Mouse (Mus musculus) forebrain, embryonic 12.5 days (tissue): ENCODE data around the gene Gde1. TPM values are rescaled to one million over a fixed set of nuclear protein-coding genes. Genes with fewer than 3 reads are reported as not detected.

ENCODE experiments used
- ATAC-seq: fragments of 200-750 bp; cut with Nextera tagmentation; 2 replicates; pipeline ENCODE4 v1.8.0; 2017; ENCODE audit warnings: moderate TSS enrichment; ENCODE audit not compliant: low FRiP score
- H3K27ac ChIP-seq: fragments of 300-500 bp; sonication (generic); 2 replicates; pipeline ENCODE4 v1.5.1; 2016; ENCODE audit warnings: mild to moderate bottlenecking
- H3K27me3 ChIP-seq: fragments of 300-500 bp; sonication (generic); 2 replicates; pipeline ENCODE4 v1.6.1; 2016; ENCODE audit warnings: mild to moderate bottlenecking
- H3K36me3 ChIP-seq: fragments of 300-500 bp; sonication (generic); replicated peaks from 2 replicates; pipeline ENCODE4 v1.6.1; 2016; ENCODE audit warnings: mild to moderate bottlenecking
- H3K4me1 ChIP-seq: fragments of 300-500 bp; sonication (generic); 2 replicates; pipeline ENCODE4 v1.6.1; 2016
- H3K4me2 ChIP-seq: fragments of 300-500 bp; sonication (generic); 2 replicates; pipeline ENCODE4 v1.6.1; 2016; ENCODE audit warnings: mild to moderate bottlenecking, moderate library complexity
- H3K4me3 ChIP-seq: fragments of 300-500 bp; sonication (generic); replicated peaks from 2 replicates; pipeline ENCODE4 v1.5.1; 2016; ENCODE audit warnings: mild to moderate bottlenecking
- H3K9ac ChIP-seq: fragments of 300-500 bp; sonication (generic); 2 replicates; pipeline ENCODE4 v1.6.1; 2016; ENCODE audit warnings: mild to moderate bottlenecking
- H3K9me3 ChIP-seq: fragments of 300-500 bp; sonication (generic); 2 replicates; pipeline ENCODE4 v1.6.1; 2016
- WGBS: fragments of 180-500 bp; shearing (Covaris S2); methylation state at CpG from one replicate; pipeline ENCODE4 v1.1.7; 2016; 5-methylcytosine and 5-hydroxymethylcytosine counted together
- polyA plus RNA-seq: library from polyadenylated mRNA; unstranded; fragments of >200 nt; fragmentation: Nextera tagmentation; extraction: Ambion mirVana; gene quantifications from 2 replicates; pipeline ENCODE4 v1.2.1, GENCODE M21; 2016

The Gde1 gene
- polyA plus RNA-seq, 1 experiment from 2014 or later: 98.5 TPM

DNA sequence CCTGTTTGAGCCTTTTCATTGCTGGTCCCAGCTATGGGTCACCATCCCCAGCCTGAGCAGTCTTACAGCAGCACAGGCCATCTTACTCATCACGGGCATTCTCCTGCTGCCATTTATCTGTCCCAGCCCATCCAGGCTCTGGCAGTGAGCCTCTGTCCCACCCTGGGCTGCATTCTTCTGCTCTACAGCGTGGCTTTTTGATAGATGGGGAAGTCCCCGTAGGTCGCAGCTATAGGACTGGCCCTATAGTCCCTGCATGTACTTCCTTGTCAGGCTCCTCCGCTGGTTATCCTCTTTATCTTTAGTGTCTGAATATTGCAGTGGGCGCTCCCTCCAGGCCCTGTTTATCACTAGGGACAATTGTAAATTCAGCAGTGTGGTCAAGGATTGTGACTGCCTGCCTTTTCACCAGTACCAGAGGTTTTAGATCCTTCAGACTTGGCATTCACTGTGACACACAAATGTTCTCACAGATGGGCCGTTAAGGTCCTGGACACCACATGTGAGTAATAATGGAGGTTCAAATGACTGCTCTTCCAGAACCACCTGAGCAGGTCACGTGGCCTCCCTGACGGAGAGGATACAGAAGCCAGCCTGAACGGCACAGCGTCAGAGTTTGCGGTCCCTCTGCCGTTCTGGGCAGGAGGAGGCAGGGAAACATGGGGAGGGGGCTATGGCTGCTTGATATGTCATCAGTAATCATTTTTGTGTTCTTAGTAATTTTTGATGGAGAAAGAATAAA, 23.4 kb upstream of the Gde1 start:
- no peak overlapping the region for H3K4me3 ChIP-seq
- H3K4me1 ChIP-seq: no peaks in the 10 kb centered on the region
- no peak overlapping the region for H3K4me2 ChIP-seq
- no peak overlapping the region for H3K27ac ChIP-seq
- ATAC-seq: no peak
- H3K9me3 ChIP-seq: no peaks in the 10 kb centered on the region
- WGBS: 91% methylated on average over 13 of the region's 13 CpGs
- no peaks in the 10 kb centered on the region for H3K27me3 ChIP-seq
- H3K36me3 ChIP-seq: peaks cover 91% of the 10 kb centered on the region
- H3K9ac ChIP-seq: no peak overlapping the region

DNA sequence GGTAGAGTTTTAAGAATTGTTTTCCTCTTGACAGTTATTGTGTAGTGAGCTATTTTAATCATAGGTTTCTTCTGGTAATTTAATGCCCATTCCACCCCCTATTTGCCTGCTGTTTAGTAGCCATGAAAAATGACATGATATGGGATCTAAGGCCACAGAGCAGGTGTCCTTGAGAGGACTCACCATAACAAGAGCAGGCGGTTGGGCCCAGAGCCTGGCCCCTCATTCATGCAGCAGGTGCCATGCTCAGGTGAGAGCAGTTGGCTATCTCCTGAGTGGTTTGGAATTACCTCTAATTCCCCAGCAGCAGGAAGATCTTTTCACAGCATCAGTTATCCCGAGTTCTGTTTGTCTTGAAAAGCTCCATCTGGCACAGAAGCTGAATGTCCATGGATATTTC, 19.9 kb upstream of the Gde1 start:
- H3K27ac ChIP-seq: no peak overlapping the region
- 80% methylated on average over 2 of the region's 2 CpGs for WGBS
- no peak overlapping the region for H3K4me3 ChIP-seq
- no peak overlapping the region for H3K4me2 ChIP-seq
- no peak overlapping the region for H3K9ac ChIP-seq
- ATAC-seq: no peak
- H3K4me1 ChIP-seq: no peaks in the 10 kb centered on the region
- H3K9me3 ChIP-seq: no peaks in the 10 kb centered on the region
- H3K27me3 ChIP-seq: no peaks in the 10 kb centered on the region
- peaks cover 91% of the 10 kb centered on the region for H3K36me3 ChIP-seq

DNA sequence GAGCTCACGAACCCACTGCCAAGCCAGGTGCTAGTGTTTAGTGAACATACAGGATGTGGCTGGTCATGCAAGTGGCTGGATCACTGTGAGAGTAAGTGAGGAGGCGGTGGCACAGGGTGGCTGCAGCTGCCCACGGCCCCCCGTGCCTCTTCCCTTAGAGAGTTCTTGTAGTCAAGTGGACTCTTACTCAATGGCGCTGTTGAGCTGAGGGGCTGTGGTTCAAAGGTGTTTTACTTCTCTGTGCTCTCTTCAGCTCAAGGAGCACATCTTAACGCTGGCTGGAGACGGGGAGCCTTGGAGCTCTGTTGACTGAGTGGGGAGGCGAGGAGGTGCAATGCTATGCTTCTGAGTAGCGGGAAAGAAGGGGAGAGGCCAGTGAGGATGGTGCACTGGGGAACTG, 18.3 kb upstream of the Gde1 start:
- no peak overlapping the region for H3K27ac ChIP-seq

DNA sequence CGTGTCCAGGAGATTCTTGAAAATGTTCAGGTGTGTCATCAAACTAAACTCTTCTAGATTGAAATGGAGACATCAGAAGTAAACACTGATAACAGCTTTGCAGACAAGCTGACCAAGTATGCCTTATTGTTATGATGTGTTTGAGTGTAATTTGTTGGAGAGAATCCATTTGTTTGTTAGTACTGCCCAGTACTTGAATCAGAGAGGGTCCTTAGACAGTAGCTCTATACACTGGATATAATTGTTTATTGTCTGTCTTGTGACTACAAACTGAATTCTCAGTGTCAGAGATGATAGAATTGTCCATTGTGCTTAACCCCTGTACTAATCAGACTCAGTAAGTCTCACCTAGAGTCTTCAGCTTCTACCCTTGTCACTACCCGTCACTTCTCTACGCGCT, 12.5 kb upstream of the Gde1 start:
- no peaks in the 10 kb centered on the region for H3K27me3 ChIP-seq

More for the DNA sequence above, 18.3 kb upstream of the Gde1 start:
- no peak overlapping the region for H3K4me2 ChIP-seq
- 78% methylated on average over 9 of the region's 9 CpGs for WGBS
- H3K9ac ChIP-seq: no peak overlapping the region
- no peaks in the 10 kb centered on the region for H3K4me1 ChIP-seq
- no peak for ATAC-seq
- H3K9me3 ChIP-seq: no peaks in the 10 kb centered on the region
- peaks cover 79% of the 10 kb centered on the region for H3K36me3 ChIP-seq
- H3K27me3 ChIP-seq: no peaks in the 10 kb centered on the region
- H3K4me3 ChIP-seq: no peak overlapping the region

DNA sequence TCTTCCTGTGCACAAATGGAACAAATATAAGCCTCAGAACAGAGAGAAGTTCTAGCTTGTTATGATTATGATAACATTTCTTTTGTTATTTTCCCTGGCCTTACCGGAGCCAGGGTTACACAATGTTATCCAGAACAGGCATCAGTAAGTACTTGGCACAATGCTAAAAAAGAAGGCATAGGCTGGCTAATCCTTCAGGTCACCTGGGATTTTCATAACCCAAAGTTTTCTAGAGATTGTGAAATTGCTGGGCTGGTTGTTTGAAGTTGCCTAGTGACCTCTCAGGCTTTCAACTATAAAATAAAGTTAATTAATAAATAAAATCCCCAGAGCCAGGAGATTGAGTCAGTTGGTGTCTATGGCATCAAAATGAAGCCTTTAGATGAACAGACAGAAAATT, 9.3 kb upstream of the Gde1 start:
- peaks cover 24% of the 10 kb centered on the region for H3K36me3 ChIP-seq
- no peak overlapping the region for H3K4me2 ChIP-seq
- peaks cover 15% of the 10 kb centered on the region for H3K4me1 ChIP-seq
- H3K4me3 ChIP-seq: no peak overlapping the region
- no peaks in the 10 kb centered on the region; the same call in 1 of the 2 replicates for H3K27me3 ChIP-seq
- no peak overlapping the region for H3K27ac ChIP-seq
- no peak for ATAC-seq
- H3K9me3 ChIP-seq: no peaks in the 10 kb centered on the region
- 93% methylated on average over 1 of the region's 1 CpGs for WGBS
- H3K9ac ChIP-seq: no peak overlapping the region

More for the DNA sequence above, 12.5 kb upstream of the Gde1 start:
- Histone ChIP-seq H3K27ac (no peak overlapping the region), H3K9ac (no peak overlapping the region), H3K4me2 (no peak overlapping the region), H3K36me3 (peaks cover 51% of the 10 kb centered on the region), H3K9me3 (no peaks in the 10 kb centered on the region), H3K4me1 (peaks cover 12% of the 10 kb centered on the region), H3K4me3 (no peak overlapping the region)
- no peak for ATAC-seq
- WGBS: 95% methylated on average over 4 of the region's 4 CpGs

DNA sequence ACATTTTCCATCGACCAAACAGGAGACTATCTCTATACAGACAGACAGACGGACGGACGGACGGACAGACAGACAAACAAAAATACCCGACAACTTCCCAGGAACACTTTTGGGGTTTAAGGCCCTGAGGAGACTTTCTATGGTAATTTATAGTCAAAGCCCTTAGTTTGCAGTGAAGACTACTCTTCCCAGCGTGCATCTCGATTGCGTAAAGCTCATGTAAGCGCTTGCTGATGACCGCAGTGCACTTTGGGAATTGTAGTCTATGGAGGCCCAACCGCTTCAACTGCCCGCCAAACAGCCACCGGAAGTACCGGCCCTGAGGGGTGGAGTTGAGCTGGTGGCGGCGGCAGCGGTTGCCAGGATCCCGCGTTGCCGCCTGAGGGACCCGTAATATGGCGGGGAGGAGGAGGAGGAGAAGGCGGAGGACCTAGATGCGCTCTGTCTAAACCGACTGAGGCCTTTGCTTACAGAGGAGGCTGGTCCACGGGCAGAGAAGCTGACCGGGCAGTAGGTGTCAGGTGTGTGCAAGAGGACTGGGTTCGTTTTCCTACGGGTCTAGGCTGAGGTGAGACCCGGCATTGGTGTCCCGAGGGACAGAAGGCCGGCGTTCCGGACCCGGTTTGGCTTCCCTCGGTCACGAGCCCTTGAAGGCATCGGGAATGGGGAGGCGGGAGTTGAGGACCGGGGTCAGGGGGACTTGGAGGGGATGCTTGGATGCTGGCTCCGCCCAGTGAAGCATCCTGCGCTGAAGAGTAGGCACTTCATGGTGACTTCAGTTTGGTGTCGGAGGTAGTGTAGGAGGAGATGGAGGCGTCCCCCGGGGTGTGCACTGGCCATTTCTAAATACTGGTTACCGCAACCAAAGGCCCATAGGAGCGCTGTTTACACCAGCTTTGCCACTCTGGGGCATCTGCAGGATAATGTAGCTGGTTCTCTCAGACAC, 6.9 kb upstream of the Gde1 start, which contains the start of gene Ccp110:
Gene Ccp110, plus strand, starts transcription at position 325 of the 946 bp plus-strand sequence.
- under 1% methylated on average over 48 of the region's 48 CpGs for WGBS
- H3K9me3 ChIP-seq: no peaks in the 10 kb centered on the region
- H3K9ac ChIP-seq: peak within 1 kb of the TSS; percentile 80
- peak within 1 kb of the TSS; percentile 70 for H3K27ac ChIP-seq
- H3K36me3 ChIP-seq: peaks cover 15% of the 10 kb centered on the region
- peaks cover 2% of the 10 kb centered on the region; the same call in 1 of the 2 replicates for H3K27me3 ChIP-seq
- peak; percentile 97 for ATAC-seq
- H3K4me1 ChIP-seq: peaks cover 15% of the 10 kb centered on the region
- H3K4me3 ChIP-seq: peak within 1 kb of the TSS; percentile 86
- H3K4me2 ChIP-seq: peak within 1 kb of the TSS; percentile 77

DNA sequence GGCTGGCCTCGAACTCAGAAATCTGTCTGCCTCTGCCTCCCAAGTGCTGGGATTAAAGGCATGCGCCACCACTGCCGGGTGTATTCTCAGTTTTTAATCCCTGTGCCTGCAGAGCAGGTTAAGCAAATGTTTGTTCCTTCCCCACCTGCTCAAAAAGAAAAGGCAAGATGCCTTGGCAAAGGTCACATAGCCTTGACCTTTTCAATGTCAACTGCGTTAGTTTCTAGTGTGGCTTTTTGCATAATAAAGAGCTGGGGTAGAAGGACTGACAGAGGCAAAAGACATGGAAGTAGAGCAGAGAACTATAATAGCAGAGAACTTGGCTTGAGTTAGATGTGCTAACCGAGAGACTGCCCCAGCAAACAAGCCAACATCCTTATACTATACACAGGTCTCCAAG, 5.2 kb upstream of the Gde1 start:
- H3K9ac ChIP-seq: no peak overlapping the region
- H3K9me3 ChIP-seq: no peaks in the 10 kb centered on the region
- H3K36me3 ChIP-seq: peaks cover 8% of the 10 kb centered on the region
- H3K4me2 ChIP-seq: no peak overlapping the region
- H3K27ac ChIP-seq: no peak overlapping the region
- peaks cover 2% of the 10 kb centered on the region; the same call in 1 of the 2 replicates for H3K27me3 ChIP-seq
- H3K4me1 ChIP-seq: peaks cover 19% of the 10 kb centered on the region
- 68% methylated on average over 5 of the region's 5 CpGs for WGBS
- H3K4me3 ChIP-seq: no peak overlapping the region
- no peak for ATAC-seq

DNA sequence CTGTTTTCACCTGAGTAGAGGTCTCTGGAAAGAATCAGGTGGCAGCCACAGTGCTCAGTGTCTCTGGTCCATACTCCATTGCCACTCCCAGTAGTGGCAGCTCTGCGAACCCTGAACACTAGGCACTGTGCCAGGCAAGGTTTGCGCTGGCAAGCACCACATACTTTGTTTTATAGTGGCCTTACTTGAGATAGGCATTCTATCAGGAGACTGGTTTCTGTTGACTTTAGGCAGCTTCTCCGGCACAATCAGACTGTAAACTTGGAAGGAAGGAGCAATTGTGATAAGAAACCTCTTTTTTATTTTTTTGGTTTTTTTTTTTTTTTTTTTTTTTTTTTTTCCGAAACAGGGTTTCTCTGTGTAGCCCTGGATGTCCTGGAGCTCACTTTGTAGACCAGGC, 2.4 kb upstream of the Gde1 start:
- peaks cover 29% of the 10 kb centered on the region for H3K4me1 ChIP-seq
- no peaks in the 10 kb centered on the region for H3K36me3 ChIP-seq
- H3K27ac ChIP-seq: no peak overlapping the region
- WGBS: 92% methylated on average over 3 of the region's 4 CpGs
- H3K9me3 ChIP-seq: no peaks in the 10 kb centered on the region
- no peak for ATAC-seq
- no peak overlapping the region for H3K4me2 ChIP-seq
- H3K9ac ChIP-seq: no peak overlapping the region
- no peak overlapping the region for H3K4me3 ChIP-seq
- peaks cover 2% of the 10 kb centered on the region; the same call in 1 of the 2 replicates for H3K27me3 ChIP-seq

DNA sequence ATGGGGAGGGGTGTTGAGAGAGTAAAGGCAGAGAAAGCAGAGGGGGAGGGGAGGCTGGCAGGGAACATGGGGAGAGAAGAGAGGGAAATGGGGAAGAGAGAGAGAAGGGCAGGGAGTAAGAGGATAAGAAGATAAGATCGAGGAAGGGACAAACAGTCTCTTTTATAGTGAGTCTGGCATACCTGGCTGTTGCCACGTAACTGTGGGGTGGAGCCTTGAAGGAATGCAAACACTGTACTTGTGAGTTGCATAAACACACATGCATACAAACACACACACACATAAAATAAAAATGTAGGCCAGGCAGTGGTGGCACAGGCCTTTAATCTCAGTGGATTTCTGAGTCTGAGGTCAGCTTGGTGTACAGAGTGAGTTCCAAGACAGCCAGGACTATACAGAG, 1.6 kb upstream of the Gde1 start:
- H3K9ac ChIP-seq: no peak overlapping the region
- H3K4me3 ChIP-seq: no peak overlapping the region
- H3K9me3 ChIP-seq: no peaks in the 10 kb centered on the region
- no peak overlapping the region for H3K27ac ChIP-seq
- peaks cover 2% of the 10 kb centered on the region; the same call in 1 of the 2 replicates for H3K27me3 ChIP-seq
- WGBS: 82% methylated on average over 2 of the region's 2 CpGs
- no peak overlapping the region for H3K4me2 ChIP-seq
- no peaks in the 10 kb centered on the region for H3K36me3 ChIP-seq
- ATAC-seq: no peak
- H3K4me1 ChIP-seq: peaks cover 27% of the 10 kb centered on the region

DNA sequence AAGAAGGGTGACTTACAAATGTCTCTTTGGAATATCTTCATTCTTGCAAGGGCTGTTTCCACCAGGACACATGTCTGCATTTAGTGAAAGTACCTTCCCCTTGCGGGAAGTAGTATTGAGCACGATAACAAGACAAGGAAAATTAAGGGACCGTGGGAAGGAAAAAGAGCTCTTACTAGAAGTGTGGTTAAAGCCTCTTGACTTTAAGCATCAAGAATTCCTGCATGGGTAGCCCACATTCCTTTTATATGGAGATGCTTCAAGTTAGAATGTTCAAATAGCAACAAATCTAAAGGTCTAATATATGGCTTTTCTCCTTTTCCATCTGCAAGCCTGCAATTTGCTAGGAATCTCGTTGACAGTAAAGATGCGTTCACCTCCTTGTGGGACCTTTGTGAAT, 910 bp upstream of the Gde1 start:
- WGBS: 85% methylated on average over 5 of the region's 5 CpGs
- H3K4me2 ChIP-seq: no peak overlapping the region
- H3K4me1 ChIP-seq: peaks cover 27% of the 10 kb centered on the region
- ATAC-seq: no peak
- peaks cover 3% of the 10 kb centered on the region; the same call in 1 of the 2 replicates for H3K36me3 ChIP-seq
- no peaks in the 10 kb centered on the region for H3K9me3 ChIP-seq
- peaks cover 2% of the 10 kb centered on the region; the same call in 1 of the 2 replicates for H3K27me3 ChIP-seq
- no peak overlapping the region for H3K4me3 ChIP-seq
- no peak overlapping the region for H3K9ac ChIP-seq
- no peak overlapping the region for H3K27ac ChIP-seq

DNA sequence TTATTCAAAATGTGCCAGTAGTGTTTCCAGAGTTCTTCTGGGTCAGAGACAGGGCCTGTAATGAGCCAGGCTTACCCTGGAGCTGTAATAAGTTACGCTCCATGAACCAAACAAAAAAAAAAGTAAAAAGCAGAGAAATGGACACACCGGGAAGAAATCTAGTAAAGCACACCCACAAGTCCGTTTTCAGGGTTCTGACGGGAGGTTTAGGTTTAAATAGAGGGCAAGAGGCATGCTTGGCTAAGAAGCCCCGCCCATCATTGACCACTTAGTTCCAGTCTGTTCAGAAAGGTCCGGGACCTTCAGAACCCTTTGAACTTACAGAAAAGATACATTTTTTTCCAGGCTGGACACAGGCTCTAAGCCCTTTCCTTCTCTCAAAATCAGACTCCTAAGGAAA, 473 bp upstream of the Gde1 start:
- ATAC-seq: no peak
- 27% methylated on average over 6 of the region's 6 CpGs for WGBS
- peak overlapping the region; percentile 93; the same call in 1 of the 2 replicates for H3K9ac ChIP-seq
- H3K4me3 ChIP-seq: peak overlapping the region; percentile 90
- H3K27ac ChIP-seq: peak overlapping the region; percentile 85; the same call in 1 of the 2 replicates
- peak overlapping the region; percentile 77 for H3K4me2 ChIP-seq
- H3K27me3 ChIP-seq: peaks cover 2% of the 10 kb centered on the region; the same call in 1 of the 2 replicates
- peaks cover 27% of the 10 kb centered on the region for H3K4me1 ChIP-seq
- no peaks in the 10 kb centered on the region for H3K9me3 ChIP-seq
- peaks cover 3% of the 10 kb centered on the region; the same call in 1 of the 2 replicates for H3K36me3 ChIP-seq
